Mouse (Mus musculus) intestine, postnatal 0 days (tissue): Measurements from ENCODE around the gene Rsph3a. TPM values are rescaled to one million over a fixed set of nuclear protein-coding genes. Genes with fewer than 3 reads are reported as not detected.

Experiments used
- ATAC-seq: fragments of 200-750 bp; cut with Nextera tagmentation; 2 replicates; pipeline ENCODE4 v1.8.0; 2017; ENCODE audit warnings: mild to moderate bottlenecking, moderate TSS enrichment, moderate library complexity
- H3K27ac ChIP-seq: fragments of 300-500 bp; sonication (generic); 2 replicates; pipeline ENCODE4 v1.5.1; 2014; ENCODE audit warnings: mild to moderate bottlenecking, low read depth, low read length, moderate library complexity
- H3K27me3 ChIP-seq: fragments of 300-500 bp; sonication (generic); replicated peaks from 2 replicates; pipeline ENCODE4 v1.6.1; 2014; ENCODE audit warnings: low read length, mixed read lengths; ENCODE audit not compliant: control insufficient read depth, insufficient read depth
- H3K36me3 ChIP-seq: fragments of 300-500 bp; sonication (generic); 2 replicates; pipeline ENCODE4 v1.6.1; 2014; ENCODE audit warnings: mild to moderate bottlenecking, moderate library complexity; ENCODE audit not compliant: control insufficient read depth, insufficient read depth
- H3K4me1 ChIP-seq: fragments of 300-500 bp; sonication (generic); replicated peaks from 2 replicates; pipeline ENCODE4 v1.6.1; 2014; ENCODE audit warnings: antibody characterized with exemption, low read length, mixed read lengths; ENCODE audit not compliant: control insufficient read depth, insufficient read depth
- H3K4me2 ChIP-seq: fragments of 300-500 bp; sonication (generic); replicated peaks from 2 replicates; pipeline ENCODE4 v1.6.1; 2014; ENCODE audit warnings: low read depth, mild to moderate bottlenecking, moderate library complexity
- H3K4me3 ChIP-seq: fragments of 300-500 bp; sonication (generic); 2 replicates; pipeline ENCODE4 v1.5.1; 2014; ENCODE audit warnings: low read depth, low read length
- H3K9ac ChIP-seq: fragments of 300-500 bp; sonication (generic); 2 replicates; pipeline ENCODE4 v1.6.1; 2014; ENCODE audit warnings: mild to moderate bottlenecking, low read depth, low read length
- H3K9me3 ChIP-seq: fragments of 300-500 bp; sonication (generic); 2 replicates; pipeline ENCODE4 v1.6.1; 2016; ENCODE audit warnings: mixed run types; ENCODE audit not compliant: control insufficient read depth
- CTCF ChIP-seq: sonication (generic); IDR thresholded peaks from 2 replicates; pipeline ENCODE4 v1.5.1; 2016; ENCODE audit warnings: low read depth, mild to moderate bottlenecking, control low read depth, antibody characterized with exemption, moderate library complexity
- WGBS: fragments of 180-500 bp; shearing (Covaris S2); extraction: QIAGEN DNeasy Blood & Tissue Kit; methylation state at CpG from one replicate; pipeline ENCODE4 v1.1.7; 2014; 5-methylcytosine and 5-hydroxymethylcytosine counted together
- polyA plus RNA-seq: library from polyadenylated mRNA; unstranded; fragments of >200 nt; fragmentation: Nextera tagmentation; extraction: Ambion mirVana; gene quantifications from 2 replicates; pipeline ENCODE4 v1.2.1, GENCODE M21; 2015

Rsph3a gene
- polyA plus RNA-seq, 1 experiment from 2014 or later: 36.5 TPM

GRCm38 (mm10) chr17:7916782-7917574 is 28.4 kb upstream of the Rsph3a start:
- H3K9me3 ChIP-seq: no peaks in the 10 kb centered on the region
- no peak overlapping the region for H3K9ac ChIP-seq
- 54% methylated on average over 12 of the region's 12 CpGs for whole genome bisulfite sequencing
- no peak overlapping the region for H3K4me3 ChIP-seq
- ATAC-seq: no peak
- no peaks in the 10 kb centered on the region for H3K27me3 ChIP-seq
- no peaks in the 10 kb centered on the region for H3K36me3 ChIP-seq
- no peaks in the 10 kb centered on the region for H3K4me1 ChIP-seq
- no peak for TF ChIP-seq CTCF
- no peak overlapping the region for H3K27ac ChIP-seq
- H3K4me2 ChIP-seq: no peak overlapping the region

- Histone ChIP-seq H3K36me3 (no peaks in the 10 kb centered on the region), H3K4me1 (no peaks in the 10 kb centered on the region), H3K9me3 (no peaks in the 10 kb centered on the region), H3K9ac (no peak overlapping the region), H3K27me3 (no peaks in the 10 kb centered on the region), H3K4me2 (no peak overlapping the region), H3K4me3 (no peak overlapping the region), H3K27ac (no peak overlapping the region)
- 77% methylated on average over 2 of the region's 2 CpGs for WGBS
- no peak for ATAC-seq
- no peak for TF ChIP-seq CTCF
Measured at GRCm38 (mm10) chr17:7918355-7918754, 27.1 kb upstream of the Rsph3a start.

- TF ChIP-seq CTCF: no peak
- no peaks in the 10 kb centered on the region for H3K27me3 ChIP-seq
- no peak overlapping the region for H3K9ac ChIP-seq
- H3K36me3 ChIP-seq: no peaks in the 10 kb centered on the region
- no peak for ATAC-seq
- 62% methylated on average over 2 of the region's 2 CpGs for WGBS
- H3K4me2 ChIP-seq: no peak overlapping the region
- no peak overlapping the region for H3K27ac ChIP-seq
- no peaks in the 10 kb centered on the region for H3K9me3 ChIP-seq
- H3K4me1 ChIP-seq: no peaks in the 10 kb centered on the region
- no peak overlapping the region for H3K4me3 ChIP-seq
Measured at GRCm38 (mm10) chr17:7919209-7919608, 26.2 kb upstream of the Rsph3a start.

GRCm38 (mm10) chr17:7922564-7922963 is 22.9 kb upstream of the Rsph3a start:
- no peak for TF ChIP-seq CTCF
- Histone ChIP-seq H3K27me3 (no peaks in the 10 kb centered on the region), H3K4me3 (no peak overlapping the region), H3K9me3 (no peaks in the 10 kb centered on the region), H3K27ac (no peak overlapping the region), H3K4me2 (no peak overlapping the region), H3K36me3 (no peaks in the 10 kb centered on the region), H3K9ac (no peak overlapping the region), H3K4me1 (no peaks in the 10 kb centered on the region)
- 63% methylated on average over 5 of the region's 5 CpGs for WGBS
- ATAC-seq: no peak

- no peaks in the 10 kb centered on the region for H3K4me1 ChIP-seq
- ATAC-seq: no peak
- TF ChIP-seq CTCF: no peak
- no peak overlapping the region for H3K4me3 ChIP-seq
- H3K4me2 ChIP-seq: no peak overlapping the region
- H3K27ac ChIP-seq: no peak overlapping the region
- no peak overlapping the region for H3K9ac ChIP-seq
- H3K9me3 ChIP-seq: no peaks in the 10 kb centered on the region
- H3K27me3 ChIP-seq: no peaks in the 10 kb centered on the region
- H3K36me3 ChIP-seq: no peaks in the 10 kb centered on the region
- 87% methylated on average over 13 of the region's 13 CpGs for WGBS
Measured at GRCm38 (mm10) chr17:7924185-7924725, 21.2 kb upstream of the Rsph3a start.

- Histone ChIP-seq H3K36me3 (no peaks in the 10 kb centered on the region), H3K9ac (no peak within 1 kb of the TSS), H3K27me3 (no peaks in the 10 kb centered on the region), H3K4me3 (no peak within 1 kb of the TSS), H3K27ac (no peak within 1 kb of the TSS), H3K4me1 (no peaks in the 10 kb centered on the region), H3K9me3 (no peaks in the 10 kb centered on the region), H3K4me2 (0 out of 2 replicates have a peak within 1 kb of the TSS, but pooled peaks have one; percentile 13)
- no peak for TF ChIP-seq CTCF
- ATAC-seq: no peak
- WGBS: 44% methylated on average over 13 of the region's 13 CpGs
Measured at GRCm38 (mm10) chr17:7925413-7926160, 19.8 kb upstream of the Rsph3a start, which contains the start of gene Tagap. Tagap (plus strand) TSS chr17:7926000.
